Mouse (Mus musculus) bone marrow, adult 2 months (tissue): ENCODE data around the gene Gm49366.

Experiments used
- CTCF ChIP-seq: fragments of 200-500 bp; IDR thresholded peaks from 2 replicates; pipeline ENCODE4 v1.5.1; 2011; ENCODE audit warnings: low read length, control low read depth; ENCODE audit not compliant: control insufficient read depth, insufficient read depth
- POLR2A ChIP-seq: fragments of 200-500 bp; IDR thresholded peaks from 2 replicates; pipeline ENCODE4 v1.6.1; 2011; ENCODE audit warnings: low read depth, mild to moderate bottlenecking, control low read depth, low read length, borderline replicate concordance; ENCODE audit not compliant: control insufficient read depth

DNA sequence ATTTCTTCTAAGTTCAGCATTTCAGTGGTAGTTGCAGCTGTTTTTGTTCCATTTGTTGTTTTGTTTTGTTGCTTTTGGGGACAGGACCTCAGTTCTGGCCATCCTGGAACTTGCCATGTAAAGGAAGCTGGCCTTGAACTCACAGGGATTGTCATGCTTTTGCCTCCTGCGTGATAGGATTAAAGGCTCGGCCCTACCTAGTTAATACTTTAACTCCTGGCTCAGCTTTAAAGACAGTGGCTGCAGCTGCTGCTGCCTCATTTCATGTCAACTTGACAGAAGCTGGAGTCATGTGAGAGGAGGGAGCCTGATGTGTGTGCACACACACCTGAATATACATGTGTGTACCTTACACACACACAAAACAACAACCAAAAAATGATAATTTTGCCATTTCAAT is 5.3 kb downstream of the Gm49366 start:
- no peak for TF ChIP-seq CTCF
- TF ChIP-seq POLR2A: no peak
